Mouse (Mus musculus): ENCODE results near the gene Prkch. TPM values are rescaled to one million over a fixed set of nuclear protein-coding genes. Genes with fewer than 3 reads are reported as not detected.
A peak's percentile ranks its signal among the peaks of the same experiment; 100 is the strongest.

The Prkch gene
- polyA plus RNA-seq, 1 experiment: 44.7 TPM

- Histone ChIP-seq H3K27ac (ENCODE audit: insufficient read depth, low read depth, low read length) (no peak overlapping the region), H3K4me1 (ENCODE audit: control insufficient read depth, insufficient read depth, low read length) (peaks cover 41% of the 10 kb centered on the region), H3K4me3 (ENCODE audit: insufficient read depth, low read length) (no peak overlapping the region)
- no peak for TF ChIP-seq POLR2A (IDR thresholded peaks at IDR 0.05; ENCODE audit: borderline replicate concordance, low read depth, low read length)
- no peak for TF ChIP-seq CTCF (IDR thresholded peaks at IDR 0.05; ENCODE audit: low read depth, low read length)
Observed at GRCm38 (mm10) chr12:73630596-73630995, 46.0 kb downstream of the Prkch start.

- no peak for TF ChIP-seq CTCF (IDR thresholded peaks at IDR 0.05; ENCODE audit: low read depth, low read length)
- TF ChIP-seq POLR2A (IDR thresholded peaks at IDR 0.05; ENCODE audit: borderline replicate concordance, low read depth, low read length): no peak
- Histone ChIP-seq H3K4me3 (ENCODE audit: insufficient read depth, low read length) (no peak overlapping the region), H3K27ac (ENCODE audit: insufficient read depth, low read depth, low read length) (no peak overlapping the region), H3K4me1 (ENCODE audit: control insufficient read depth, insufficient read depth, low read length) (peaks cover 41% of the 10 kb centered on the region)
Observed at GRCm38 (mm10) chr12:73631148-73631547, 46.6 kb downstream of the Prkch start.

GRCm38 (mm10) chr12:73632671-73633244 lies 48.2 kb downstream of the Prkch start:
- Histone ChIP-seq H3K4me1 (ENCODE audit: control insufficient read depth, insufficient read depth, low read length) (peaks cover 53% of the 10 kb centered on the region), H3K4me3 (ENCODE audit: insufficient read depth, low read length) (peak overlapping the region; percentile 3; the same call in 1 of the 2 replicates), H3K27ac (ENCODE audit: insufficient read depth, low read depth, low read length) (peak overlapping the region; percentile 59)
- TF ChIP-seq POLR2A (IDR thresholded peaks at IDR 0.05; ENCODE audit: borderline replicate concordance, low read depth, low read length) (no peak), CTCF (IDR thresholded peaks at IDR 0.05; ENCODE audit: low read depth, low read length) (no peak)

GRCm38 (mm10) chr12:73633707-73634106 lies 49.1 kb downstream of the Prkch start:
- 0 out of 2 replicates have a peak overlapping the region, but pooled peaks have one; percentile 59 for H3K27ac ChIP-seq (ENCODE audit: insufficient read depth, low read depth, low read length)
- peaks cover 52% of the 10 kb centered on the region for H3K4me1 ChIP-seq (ENCODE audit: control insufficient read depth, insufficient read depth, low read length)
- no peak overlapping the region for H3K4me3 ChIP-seq (ENCODE audit: insufficient read depth, low read length)
- TF ChIP-seq CTCF (IDR thresholded peaks at IDR 0.05; ENCODE audit: low read depth, low read length) (no peak), POLR2A (IDR thresholded peaks at IDR 0.05; ENCODE audit: borderline replicate concordance, low read depth, low read length) (no peak)

- H3K4me1 ChIP-seq (ENCODE audit: control insufficient read depth, insufficient read depth, low read length): peaks cover 40% of the 10 kb centered on the region
- no peak overlapping the region for H3K4me3 ChIP-seq (ENCODE audit: insufficient read depth, low read length)
- H3K27ac ChIP-seq (ENCODE audit: insufficient read depth, low read depth, low read length): no peak overlapping the region
- TF ChIP-seq POLR2A (IDR thresholded peaks at IDR 0.05; ENCODE audit: borderline replicate concordance, low read depth, low read length) (no peak), CTCF (IDR thresholded peaks at IDR 0.05; ENCODE audit: low read depth, low read length) (no peak)
Observed at GRCm38 (mm10) chr12:73639571-73639970, 55.0 kb downstream of the Prkch start.

GRCm38 (mm10) chr12:73641183-73641582 lies 56.6 kb downstream of the Prkch start:
- no peak overlapping the region for H3K27ac ChIP-seq (ENCODE audit: insufficient read depth, low read depth, low read length)
- no peak overlapping the region for H3K4me3 ChIP-seq (ENCODE audit: insufficient read depth, low read length)
- TF ChIP-seq CTCF (IDR thresholded peaks at IDR 0.05; ENCODE audit: low read depth, low read length) (no peak), POLR2A (IDR thresholded peaks at IDR 0.05; ENCODE audit: borderline replicate concordance, low read depth, low read length) (no peak)
- H3K4me1 ChIP-seq (ENCODE audit: control insufficient read depth, insufficient read depth, low read length): peaks cover 36% of the 10 kb centered on the region

GRCm38 (mm10) chr12:73645216-73645615 lies 60.6 kb downstream of the Prkch start:
- TF ChIP-seq POLR2A (IDR thresholded peaks at IDR 0.05; ENCODE audit: borderline replicate concordance, low read depth, low read length): no peak
- no peak for TF ChIP-seq CTCF (IDR thresholded peaks at IDR 0.05; ENCODE audit: low read depth, low read length)
- no peak overlapping the region for H3K4me3 ChIP-seq (ENCODE audit: insufficient read depth, low read length)
- H3K4me1 ChIP-seq (ENCODE audit: control insufficient read depth, insufficient read depth, low read length): peaks cover 20% of the 10 kb centered on the region
- no peak overlapping the region for H3K27ac ChIP-seq (ENCODE audit: insufficient read depth, low read depth, low read length)

- Histone ChIP-seq H3K27ac (ENCODE audit: insufficient read depth, low read depth, low read length) (no peak overlapping the region), H3K4me1 (ENCODE audit: control insufficient read depth, insufficient read depth, low read length) (peaks cover 4% of the 10 kb centered on the region), H3K4me3 (ENCODE audit: insufficient read depth, low read length) (no peak overlapping the region)
- TF ChIP-seq POLR2A (IDR thresholded peaks at IDR 0.05; ENCODE audit: borderline replicate concordance, low read depth, low read length) (no peak), CTCF (IDR thresholded peaks at IDR 0.05; ENCODE audit: low read depth, low read length) (no peak)
Observed at GRCm38 (mm10) chr12:73647686-73648085, 63.1 kb downstream of the Prkch start.

- Histone ChIP-seq H3K27ac (ENCODE audit: insufficient read depth, low read depth, low read length) (no peak overlapping the region), H3K4me3 (ENCODE audit: insufficient read depth, low read length) (no peak overlapping the region), H3K4me1 (ENCODE audit: control insufficient read depth, insufficient read depth, low read length) (peaks cover 38% of the 10 kb centered on the region)
- no peak for TF ChIP-seq POLR2A (IDR thresholded peaks at IDR 0.05; ENCODE audit: borderline replicate concordance, low read depth, low read length)
Observed at GRCm38 (mm10) chr12:73656568-73657204, 72.1 kb downstream of the Prkch start.

- Histone ChIP-seq H3K4me1 (ENCODE audit: control insufficient read depth, insufficient read depth, low read length) (peaks cover 63% of the 10 kb centered on the region), H3K4me3 (ENCODE audit: insufficient read depth, low read length) (no peak overlapping the region), H3K27ac (ENCODE audit: insufficient read depth, low read depth, low read length) (no peak overlapping the region)
- TF ChIP-seq CTCF (IDR thresholded peaks at IDR 0.05; ENCODE audit: low read depth, low read length): no peak
- no peak for TF ChIP-seq POLR2A (IDR thresholded peaks at IDR 0.05; ENCODE audit: borderline replicate concordance, low read depth, low read length)
Observed at GRCm38 (mm10) chr12:73663421-73663820, 78.8 kb downstream of the Prkch start.
